Mouse (Mus musculus) bone marrow macrophage, adult 2 months (primary cell): Measurements from ENCODE around the gene S100a3.
A peak's percentile ranks its signal among the peaks of the same experiment; 100 is the strongest.

Experiments used
- CTCF ChIP-seq: IDR thresholded peaks from 2 replicates; pipeline ENCODE4 v1.5.1; 2012; ENCODE audit warnings: low read depth, mild to moderate bottlenecking, low read length, moderate library complexity
- POLR2A ChIP-seq: IDR thresholded peaks from 2 replicates; pipeline ENCODE4 v1.6.1; 2012; ENCODE audit warnings: mild to moderate bottlenecking, low read depth, low read length, borderline replicate concordance

- no peak for TF ChIP-seq POLR2A
- TF ChIP-seq CTCF: peak; percentile 79
These were observed 55.0 kb downstream of the S100a3 start for GRCm38 (mm10) chr3:90615415-90615814.
